Mouse (Mus musculus): ENCODE measurements at regions not wholly inside any gene's neighbourhood (a gene's known extent, or its start where the extent isn't known, plus 50 kb on each side); places are given as distances from the start of the nearest gene placed in this dataset.

DNA sequence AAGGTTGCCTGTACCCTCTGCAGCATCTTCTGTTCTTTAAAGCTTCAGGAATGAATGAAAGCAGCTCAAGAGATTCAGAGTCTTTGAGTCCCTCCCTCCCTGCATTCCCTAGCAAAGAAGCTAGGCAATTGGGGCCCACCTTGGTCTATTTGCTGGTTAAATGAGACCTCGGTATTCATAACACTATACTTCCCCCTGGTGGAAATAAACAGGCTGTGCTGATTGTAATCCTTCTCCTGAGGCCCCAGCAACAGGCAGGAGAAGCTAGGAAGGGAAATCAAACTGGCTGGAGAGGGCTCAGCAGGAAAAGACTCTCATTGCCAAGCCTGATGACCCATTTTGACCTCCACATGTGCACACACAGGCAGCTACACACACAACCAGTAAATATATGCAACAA lies 137.1 kb downstream of the Sh3bp4 start:
- DNase-seq (ENCODE audit: low read depth, low spot score) = no peak

DNA sequence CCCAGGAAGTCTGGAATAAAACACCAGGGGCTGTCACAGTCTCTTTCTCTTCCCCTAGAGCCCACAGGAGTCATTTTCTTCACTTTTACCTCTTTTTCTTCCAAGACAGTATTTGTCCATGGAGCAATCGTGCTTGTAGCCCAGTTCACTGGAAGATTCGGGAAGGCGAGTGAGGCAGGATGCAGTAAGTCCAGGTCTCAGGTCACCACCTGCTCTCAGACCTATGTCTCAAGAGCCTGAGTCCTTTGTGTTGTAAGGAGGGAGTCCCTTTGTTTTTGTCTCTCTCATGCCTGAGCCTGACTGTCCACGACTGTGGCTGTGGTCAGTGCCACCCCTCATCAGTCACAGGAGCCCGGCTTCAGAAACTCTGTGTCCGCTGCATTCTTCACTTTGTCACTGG lies 140.9 kb downstream of the Sh3bp4 start:
- no peak for DNase-seq (ENCODE audit: low read depth, low spot score)

DNA sequence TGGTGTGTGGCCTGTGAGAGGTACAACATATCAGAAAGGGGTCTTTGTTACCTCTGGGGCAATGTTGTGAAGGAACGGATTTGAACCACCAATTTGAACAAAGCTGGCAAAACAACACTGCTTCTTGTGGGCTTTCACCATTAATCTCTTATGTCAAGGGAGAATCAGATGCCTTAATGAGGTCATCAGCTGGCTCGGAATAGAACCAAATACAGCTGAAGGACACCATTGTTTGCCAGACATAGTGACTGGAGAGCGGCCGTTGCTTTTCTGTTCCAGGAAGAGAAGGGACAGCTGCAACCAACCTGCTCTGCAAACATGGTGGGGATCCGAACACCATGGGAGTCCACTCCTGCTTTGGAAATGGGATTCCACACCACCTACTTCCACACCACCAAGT lies 158.2 kb downstream of the Sh3bp4 start:
- DNase-seq (ENCODE audit: low read depth, low spot score) = no peak

DNA sequence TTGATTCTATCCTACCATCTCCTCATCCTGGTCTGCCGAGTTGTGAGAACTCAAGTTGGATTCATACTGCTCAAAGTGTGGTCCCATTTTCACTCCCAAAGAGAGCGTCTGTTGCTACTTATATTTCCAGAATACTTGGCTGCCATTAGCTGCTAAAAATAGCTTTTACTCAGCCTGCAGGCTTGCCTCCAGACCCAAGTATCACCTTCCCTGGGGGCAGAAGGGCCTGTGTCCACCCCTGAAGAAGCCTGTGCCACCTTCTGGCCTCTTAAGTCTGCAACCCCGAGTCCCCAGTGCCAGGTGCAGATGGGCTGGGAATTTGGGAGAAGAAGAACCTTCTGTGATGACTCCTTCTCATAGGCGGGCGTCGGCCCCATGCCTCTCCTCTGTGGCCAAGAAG lies 161.5 kb downstream of the Sh3bp4 start:
- DNase-seq (ENCODE audit: low read depth, low spot score) = no peak

- DNase-seq (ENCODE audit: low read depth, low spot score) = no peak
Measured at GRCm38 (mm10) chr1:89232391-89232790, 162.2 kb downstream of the Sh3bp4 start.

DNA sequence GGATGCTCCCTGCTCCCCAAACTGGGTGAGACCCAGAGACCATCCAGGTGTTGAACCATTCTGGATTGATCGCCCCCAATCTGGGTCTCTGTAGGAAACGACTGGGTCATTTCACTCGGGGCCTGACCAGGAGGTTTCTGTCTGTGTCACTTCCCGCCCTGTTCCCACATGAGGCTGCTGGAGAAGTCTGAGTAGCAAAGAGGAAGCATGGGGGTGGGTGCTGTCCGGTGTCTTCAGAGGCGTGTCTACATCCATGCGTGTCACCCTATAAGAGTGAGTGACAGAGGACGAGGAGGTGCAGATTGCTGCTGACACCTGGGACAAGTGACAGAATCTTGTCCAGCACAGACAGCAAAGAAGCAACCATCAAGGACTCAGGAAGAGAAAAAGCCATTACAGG lies 164.7 kb downstream of the Sh3bp4 start:
- no peak for DNase-seq (ENCODE audit: low read depth, low spot score)

DNA sequence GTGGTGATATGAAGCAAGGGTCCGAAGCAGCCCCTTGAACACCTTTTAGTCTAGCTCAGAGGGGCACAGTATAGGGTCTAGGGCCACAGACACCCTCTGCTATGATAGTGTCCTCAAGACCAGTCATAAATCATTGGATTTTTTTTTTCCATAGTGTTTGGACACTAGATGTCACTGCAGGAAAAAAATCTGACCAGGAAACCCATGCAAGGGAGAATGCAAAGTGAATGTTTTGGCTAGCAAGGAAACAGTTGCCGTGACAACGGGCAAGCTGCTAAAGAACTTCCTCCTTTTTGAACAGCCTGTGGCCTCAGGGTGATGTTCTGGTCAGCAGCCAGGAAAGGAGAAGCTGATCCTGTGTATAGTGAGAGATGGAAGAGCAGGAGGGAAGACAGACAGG lies 165.1 kb downstream of the Sh3bp4 start:
- peak; percentile 82 for DNase-seq (ENCODE audit: low read depth, low spot score)

GRCm38 (mm10) chr1:89237696-89238095 lies 167.5 kb downstream of the Sh3bp4 start:
- peak; percentile 60 for DNase-seq (ENCODE audit: low read depth, low spot score)

DNA sequence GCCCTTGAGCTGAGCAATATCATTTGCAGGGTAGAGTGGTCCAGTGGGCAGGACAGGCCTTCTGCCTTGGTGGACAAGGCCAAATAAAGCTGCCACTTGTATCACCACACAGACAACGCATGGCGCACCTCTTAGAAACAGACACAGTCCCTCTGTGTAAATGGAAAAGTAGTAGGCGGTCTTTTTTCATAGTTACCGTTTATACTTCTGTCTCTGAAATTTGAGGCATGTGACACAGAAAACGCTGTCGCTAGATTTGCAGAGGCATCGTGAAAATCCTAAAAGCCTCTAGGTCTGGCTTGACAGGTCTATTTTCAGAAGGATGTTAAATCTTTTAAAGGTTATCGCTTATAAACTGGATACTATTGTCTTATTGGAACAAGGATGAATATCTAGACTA lies 174.4 kb downstream of the Sh3bp4 start:
- no peak for DNase-seq (ENCODE audit: low read depth, low spot score)

- peak; percentile 24 for DNase-seq (ENCODE audit: low read depth, low spot score)
Measured at GRCm38 (mm10) chr1:89245202-89246003, 175.2 kb downstream of the Sh3bp4 start.

- no peak for DNase-seq (ENCODE audit: low read depth, low spot score)
Measured at GRCm38 (mm10) chr1:89251753-89252152, 181.5 kb downstream of the Sh3bp4 start.

GRCm38 (mm10) chr1:89252528-89252927 lies 182.3 kb downstream of the Sh3bp4 start:
- DNase-seq (ENCODE audit: low read depth, low spot score) = no peak

- no peak for DNase-seq (ENCODE audit: low read depth, low spot score)
Measured at GRCm38 (mm10) chr1:89257945-89258344, 187.7 kb downstream of the Sh3bp4 start.

DNA sequence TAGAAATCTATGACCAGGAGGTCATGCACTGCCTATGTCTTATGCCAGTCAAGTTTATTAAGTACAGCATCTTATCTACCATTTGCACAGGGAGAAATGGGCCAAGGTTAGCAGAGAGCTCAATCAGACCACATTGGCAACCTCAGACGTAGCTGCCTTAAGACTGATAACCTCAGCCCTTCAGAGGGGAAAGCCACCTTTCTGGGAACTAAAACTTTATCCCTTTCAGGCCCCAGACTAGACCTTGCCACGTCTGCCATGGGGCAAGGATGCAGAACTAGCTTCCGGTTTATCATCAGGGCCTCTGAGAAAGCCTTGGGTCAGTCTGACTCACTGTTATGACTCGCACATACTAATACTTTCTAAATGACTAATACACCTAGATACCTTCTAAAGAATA lies 188.8 kb upstream of the Agap1 start:
- DNase-seq (ENCODE audit: low read depth, low spot score) = no peak

- no peak for DNase-seq (ENCODE audit: low read depth, low spot score)
Measured at GRCm38 (mm10) chr1:89268806-89269205, 185.8 kb upstream of the Agap1 start.

DNA sequence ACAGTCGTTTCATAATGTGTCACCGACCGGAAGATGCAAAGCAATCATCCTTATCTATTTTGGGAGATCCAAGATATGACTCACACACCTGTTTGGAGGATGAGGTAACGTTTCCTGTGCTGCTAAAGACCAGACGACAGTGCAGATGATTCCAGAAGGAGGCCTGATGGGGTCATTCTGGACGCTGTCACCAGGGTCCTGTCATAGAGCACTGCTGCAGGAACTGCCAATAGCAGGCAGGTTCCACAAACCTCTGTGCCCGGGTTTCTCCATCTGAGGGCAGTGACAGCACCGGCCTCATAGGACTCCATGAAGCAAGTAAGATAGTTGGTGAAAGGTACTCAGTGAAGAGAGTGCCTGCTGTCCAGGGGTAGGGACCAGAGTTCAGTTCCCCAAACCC lies 182.9 kb upstream of the Agap1 start:
- no peak for DNase-seq (ENCODE audit: low read depth, low spot score)

- no peak for DNase-seq (ENCODE audit: low read depth, low spot score)
Measured at GRCm38 (mm10) chr1:89273021-89273420, 181.6 kb upstream of the Agap1 start.

DNA sequence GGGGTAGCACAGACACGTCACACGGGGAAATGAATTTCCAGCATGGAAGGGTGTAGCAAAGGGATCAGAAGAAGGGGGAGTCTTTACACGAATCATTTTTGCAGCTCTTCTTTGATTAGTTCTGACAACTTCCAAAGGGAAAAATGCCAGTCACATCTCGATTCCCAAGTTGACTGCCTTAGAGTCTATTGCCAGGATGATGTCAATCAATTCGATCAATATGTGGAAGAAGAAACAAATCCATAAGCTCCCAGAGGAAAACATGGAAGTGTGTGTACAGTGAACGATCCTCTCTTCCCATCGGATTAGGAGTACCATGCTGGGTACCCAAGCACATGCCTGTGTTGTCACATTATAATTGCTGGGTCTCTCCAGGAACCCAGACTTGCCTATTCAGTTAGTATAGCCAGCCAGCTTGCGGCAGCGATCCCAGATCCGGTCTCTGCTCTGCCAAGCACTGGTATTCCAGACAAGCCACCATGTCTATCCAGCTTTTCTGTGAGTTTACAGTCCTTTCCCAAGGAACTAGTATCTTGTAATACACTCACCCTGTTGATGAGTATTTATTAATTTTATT lies 180.7 kb upstream of the Agap1 start:
- peak; percentile 28 for DNase-seq (ENCODE audit: low read depth, low spot score)

GRCm38 (mm10) chr1:89279382-89279781 lies 175.2 kb upstream of the Agap1 start:
- no peak for DNase-seq (ENCODE audit: low read depth, low spot score)

- no peak for DNase-seq (ENCODE audit: low read depth, low spot score)
Measured at GRCm38 (mm10) chr1:89281107-89281655, 173.4 kb upstream of the Agap1 start.

- DNase-seq (ENCODE audit: low read depth, low spot score) = no peak
Measured at GRCm38 (mm10) chr1:89285041-89285440, 169.6 kb upstream of the Agap1 start.

DNA sequence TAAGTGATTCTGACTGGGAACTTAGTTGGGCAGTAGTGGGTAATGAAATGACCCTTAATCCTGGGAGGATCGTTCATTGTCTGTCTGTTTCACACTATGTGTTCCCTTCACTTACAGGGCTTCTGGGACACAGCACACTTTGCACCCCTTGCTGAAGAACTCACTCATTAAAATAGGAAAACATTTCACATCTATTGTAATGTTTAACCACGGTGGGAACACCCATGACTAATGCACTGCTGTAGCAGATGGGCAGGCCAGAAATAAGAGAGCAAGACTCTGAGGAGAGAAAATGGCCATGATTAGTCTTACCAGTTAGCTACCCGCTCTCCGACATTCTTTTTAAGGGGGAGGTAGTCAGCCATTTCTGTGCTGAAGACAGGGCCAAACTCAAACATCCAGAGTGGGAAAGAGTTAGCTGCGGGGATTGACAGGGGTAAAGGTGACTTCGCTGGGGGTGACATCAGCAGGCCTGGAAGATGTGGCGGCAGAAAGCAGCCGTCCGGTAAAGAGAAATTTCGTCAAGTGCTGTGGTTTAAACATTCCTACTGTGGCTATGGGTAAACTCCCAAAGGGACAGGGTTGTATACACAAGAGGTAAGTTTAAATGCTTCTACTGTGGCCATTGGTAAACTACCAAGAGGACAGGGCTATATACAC lies 167.3 kb upstream of the Agap1 start:
- no peak for DNase-seq (ENCODE audit: low read depth, low spot score)

GRCm38 (mm10) chr1:89288001-89288400 lies 166.6 kb upstream of the Agap1 start:
- DNase-seq (ENCODE audit: low read depth, low spot score) = no peak

Data from brain, embryonic 18.5 days (tissue).